Mouse (Mus musculus) intestine, postnatal 0 days (tissue): Measurements from ENCODE around the gene Nutm1. TPM values are rescaled to one million over a fixed set of nuclear protein-coding genes. Genes with fewer than 3 reads are reported as not detected.

ENCODE experiments used
- ATAC-seq: fragments of 200-750 bp; cut with Nextera tagmentation; 2 replicates; pipeline ENCODE4 v1.8.0; 2017; ENCODE audit warnings: mild to moderate bottlenecking, moderate TSS enrichment, moderate library complexity
- H3K27ac ChIP-seq: fragments of 300-500 bp; sonication (generic); 2 replicates; pipeline ENCODE4 v1.5.1; 2014; ENCODE audit warnings: mild to moderate bottlenecking, low read depth, low read length, moderate library complexity
- H3K27me3 ChIP-seq: fragments of 300-500 bp; sonication (generic); replicated peaks from 2 replicates; pipeline ENCODE4 v1.6.1; 2014; ENCODE audit warnings: low read length, mixed read lengths; ENCODE audit not compliant: control insufficient read depth, insufficient read depth
- H3K36me3 ChIP-seq: fragments of 300-500 bp; sonication (generic); 2 replicates; pipeline ENCODE4 v1.6.1; 2014; ENCODE audit warnings: mild to moderate bottlenecking, moderate library complexity; ENCODE audit not compliant: control insufficient read depth, insufficient read depth
- H3K4me1 ChIP-seq: fragments of 300-500 bp; sonication (generic); replicated peaks from 2 replicates; pipeline ENCODE4 v1.6.1; 2014; ENCODE audit warnings: antibody characterized with exemption, low read length, mixed read lengths; ENCODE audit not compliant: control insufficient read depth, insufficient read depth
- H3K4me2 ChIP-seq: fragments of 300-500 bp; sonication (generic); replicated peaks from 2 replicates; pipeline ENCODE4 v1.6.1; 2014; ENCODE audit warnings: low read depth, mild to moderate bottlenecking, moderate library complexity
- H3K4me3 ChIP-seq: fragments of 300-500 bp; sonication (generic); 2 replicates; pipeline ENCODE4 v1.5.1; 2014; ENCODE audit warnings: low read depth, low read length
- H3K9ac ChIP-seq: fragments of 300-500 bp; sonication (generic); 2 replicates; pipeline ENCODE4 v1.6.1; 2014; ENCODE audit warnings: mild to moderate bottlenecking, low read depth, low read length
- H3K9me3 ChIP-seq: fragments of 300-500 bp; sonication (generic); 2 replicates; pipeline ENCODE4 v1.6.1; 2016; ENCODE audit warnings: mixed run types; ENCODE audit not compliant: control insufficient read depth
- CTCF ChIP-seq: sonication (generic); IDR thresholded peaks from 2 replicates; pipeline ENCODE4 v1.5.1; 2016; ENCODE audit warnings: low read depth, mild to moderate bottlenecking, control low read depth, antibody characterized with exemption, moderate library complexity
- WGBS: fragments of 180-500 bp; shearing (Covaris S2); extraction: QIAGEN DNeasy Blood & Tissue Kit; methylation state at CpG from one replicate; pipeline ENCODE4 v1.1.7; 2014; 5-methylcytosine and 5-hydroxymethylcytosine counted together
- polyA plus RNA-seq: library from polyadenylated mRNA; unstranded; fragments of >200 nt; fragmentation: Nextera tagmentation; extraction: Ambion mirVana; gene quantifications from 2 replicates; pipeline ENCODE4 v1.2.1, GENCODE M21; 2015

Nutm1 gene
- polyA plus RNA-seq, 1 experiment from 2014 or later: 0.03 TPM

- no peaks in the 10 kb centered on the region for H3K9me3 ChIP-seq
- H3K36me3 ChIP-seq: 0 out of 2 replicates have a peak, but pooled peaks cover 4% of the 10 kb centered on the region
- H3K27ac ChIP-seq: no peak overlapping the region
- 91% methylated on average over 10 of the region's 10 CpGs for WGBS
- no peak overlapping the region for H3K9ac ChIP-seq
- no peak for TF ChIP-seq CTCF
- no peaks in the 10 kb centered on the region for H3K4me1 ChIP-seq
- no peaks in the 10 kb centered on the region for H3K27me3 ChIP-seq
- ATAC-seq: no peak
- no peak overlapping the region for H3K4me2 ChIP-seq
- no peak overlapping the region for H3K4me3 ChIP-seq
Observed at GRCm38 (mm10) chr2:112249780-112250453, 9.2 kb downstream of the Nutm1 start.

GRCm38 (mm10) chr2:112247323-112247722 lies 11.8 kb downstream of the Nutm1 start:
- Histone ChIP-seq H3K36me3 (peaks cover 15% of the 10 kb centered on the region; the same call in 1 of the 2 replicates), H3K9ac (no peak overlapping the region), H3K9me3 (no peaks in the 10 kb centered on the region), H3K4me1 (no peaks in the 10 kb centered on the region; the same call in 1 of the 2 replicates), H3K4me3 (no peak overlapping the region), H3K27ac (no peak overlapping the region), H3K27me3 (no peaks in the 10 kb centered on the region), H3K4me2 (no peak overlapping the region)
- 86% methylated on average over 10 of the region's 10 CpGs for WGBS
- no peak for TF ChIP-seq CTCF
- ATAC-seq: no peak

GRCm38 (mm10) chr2:112246193-112246592 lies 12.9 kb downstream of the Nutm1 start:
- peaks cover 15% of the 10 kb centered on the region; the same call in 1 of the 2 replicates for H3K36me3 ChIP-seq
- H3K4me1 ChIP-seq: no peaks in the 10 kb centered on the region; the same call in 1 of the 2 replicates
- H3K27me3 ChIP-seq: no peaks in the 10 kb centered on the region
- WGBS: 62% methylated on average over 6 of the region's 6 CpGs
- H3K9me3 ChIP-seq: no peaks in the 10 kb centered on the region
- ATAC-seq: no peak
- no peak overlapping the region for H3K4me3 ChIP-seq
- no peak for TF ChIP-seq CTCF
- H3K27ac ChIP-seq: no peak overlapping the region
- H3K4me2 ChIP-seq: no peak overlapping the region
- H3K9ac ChIP-seq: no peak overlapping the region

- no peak overlapping the region for H3K9ac ChIP-seq
- TF ChIP-seq CTCF: no peak
- no peaks in the 10 kb centered on the region for H3K9me3 ChIP-seq
- no peak overlapping the region for H3K4me3 ChIP-seq
- peaks cover 15% of the 10 kb centered on the region; the same call in 1 of the 2 replicates for H3K36me3 ChIP-seq
- no peak overlapping the region for H3K27ac ChIP-seq
- no peak for ATAC-seq
- WGBS: 52% methylated on average over 5 of the region's 5 CpGs
- no peaks in the 10 kb centered on the region for H3K27me3 ChIP-seq
- H3K4me2 ChIP-seq: no peak overlapping the region
- H3K4me1 ChIP-seq: no peaks in the 10 kb centered on the region; the same call in 1 of the 2 replicates
Observed at GRCm38 (mm10) chr2:112245307-112245706, 13.8 kb downstream of the Nutm1 start.

GRCm38 (mm10) chr2:112241787-112242186 lies 17.3 kb downstream of the Nutm1 start:
- Histone ChIP-seq H3K27ac (no peak overlapping the region), H3K27me3 (no peaks in the 10 kb centered on the region), H3K4me1 (no peaks in the 10 kb centered on the region; the same call in 1 of the 2 replicates), H3K4me2 (no peak overlapping the region), H3K4me3 (no peak overlapping the region), H3K36me3 (peaks cover 15% of the 10 kb centered on the region; the same call in 1 of the 2 replicates), H3K9ac (no peak overlapping the region), H3K9me3 (no peaks in the 10 kb centered on the region)
- 82% methylated on average over 14 of the region's 14 CpGs for WGBS
- TF ChIP-seq CTCF: no peak
- no peak for ATAC-seq

GRCm38 (mm10) chr2:112239935-112240721 lies 19.0 kb downstream of the Nutm1 start:
- 2% methylated on average over 26 of the region's 28 CpGs for WGBS
- peak; percentile 25; the same call in 1 of the 2 replicates for TF ChIP-seq CTCF
- no peaks in the 10 kb centered on the region for H3K9me3 ChIP-seq
- peaks cover 11% of the 10 kb centered on the region; the same call in 1 of the 2 replicates for H3K36me3 ChIP-seq
- peak overlapping the region; percentile 86; the same call in 1 of the 2 replicates for H3K27ac ChIP-seq
- peak overlapping the region; percentile 69 for H3K9ac ChIP-seq
- no peaks in the 10 kb centered on the region for H3K27me3 ChIP-seq
- peak overlapping the region; percentile 99 for H3K4me2 ChIP-seq
- peak overlapping the region; percentile 96 for H3K4me3 ChIP-seq
- no peaks in the 10 kb centered on the region; the same call in 1 of the 2 replicates for H3K4me1 ChIP-seq
- ATAC-seq: no peak
